Mouse (Mus musculus): ENCODE measurements around the gene Kif16b. TPM values are rescaled to one million over a fixed set of nuclear protein-coding genes. Genes with fewer than 3 reads are reported as not detected.

The Kif16b gene
- polyA plus RNA-seq, 1 experiment: 4.0 TPM

DNA sequence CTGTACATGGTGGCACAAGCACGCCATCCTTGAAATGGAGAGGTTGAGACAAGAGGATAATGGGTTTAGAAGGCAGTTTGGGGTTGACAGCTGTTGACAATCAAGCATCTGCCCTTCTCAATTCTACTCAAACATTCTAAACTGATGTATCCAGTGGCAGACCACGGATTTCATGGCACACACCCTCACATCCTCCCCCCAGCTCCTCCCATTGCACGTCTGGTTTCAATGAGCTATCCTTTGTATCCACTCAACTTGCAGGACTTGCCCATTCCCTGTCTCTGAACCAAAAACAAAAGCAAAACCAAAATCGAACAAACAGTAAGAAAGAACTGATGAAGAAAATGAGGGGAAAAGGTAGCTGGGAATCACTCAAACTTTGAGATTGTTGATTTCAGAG lies 183.7 kb downstream of the Kif16b start:
- TF ChIP-seq CTCF (IDR thresholded peaks at IDR 0.05; ENCODE audit: control insufficient read depth, insufficient read depth, low read length): no peak
- no peak for TF ChIP-seq POLR2A (IDR thresholded peaks at IDR 0.05; ENCODE audit: borderline replicate concordance, control insufficient read depth, low read depth, low read length)
- H3K4me1 ChIP-seq (ENCODE audit: control insufficient read depth, insufficient read depth, low read length): no peaks in the 10 kb centered on the region
- H3K27ac ChIP-seq (ENCODE audit: control insufficient read depth, insufficient read depth, low read depth, low read length, poor library complexity): no peak overlapping the region
- 75% methylated on average over 4 of the region's 4 CpGs for WGBS
- no peak overlapping the region for H3K4me3 ChIP-seq (replicated peaks; ENCODE audit: control insufficient read depth, low read depth, low read length)

GRCm38 (mm10) chr2:142715912-142716260 lies 185.4 kb downstream of the Kif16b start:
- Histone ChIP-seq H3K4me1 (ENCODE audit: control insufficient read depth, insufficient read depth, low read length) (no peaks in the 10 kb centered on the region), H3K4me3 (replicated peaks; ENCODE audit: control insufficient read depth, low read depth, low read length) (no peak overlapping the region), H3K27ac (ENCODE audit: control insufficient read depth, insufficient read depth, low read depth, low read length, poor library complexity) (no peak overlapping the region)
- TF ChIP-seq POLR2A (IDR thresholded peaks at IDR 0.05; ENCODE audit: borderline replicate concordance, control insufficient read depth, low read depth, low read length): no peak
- TF ChIP-seq CTCF (IDR thresholded peaks at IDR 0.05; ENCODE audit: control insufficient read depth, insufficient read depth, low read length): no peak

DNA sequence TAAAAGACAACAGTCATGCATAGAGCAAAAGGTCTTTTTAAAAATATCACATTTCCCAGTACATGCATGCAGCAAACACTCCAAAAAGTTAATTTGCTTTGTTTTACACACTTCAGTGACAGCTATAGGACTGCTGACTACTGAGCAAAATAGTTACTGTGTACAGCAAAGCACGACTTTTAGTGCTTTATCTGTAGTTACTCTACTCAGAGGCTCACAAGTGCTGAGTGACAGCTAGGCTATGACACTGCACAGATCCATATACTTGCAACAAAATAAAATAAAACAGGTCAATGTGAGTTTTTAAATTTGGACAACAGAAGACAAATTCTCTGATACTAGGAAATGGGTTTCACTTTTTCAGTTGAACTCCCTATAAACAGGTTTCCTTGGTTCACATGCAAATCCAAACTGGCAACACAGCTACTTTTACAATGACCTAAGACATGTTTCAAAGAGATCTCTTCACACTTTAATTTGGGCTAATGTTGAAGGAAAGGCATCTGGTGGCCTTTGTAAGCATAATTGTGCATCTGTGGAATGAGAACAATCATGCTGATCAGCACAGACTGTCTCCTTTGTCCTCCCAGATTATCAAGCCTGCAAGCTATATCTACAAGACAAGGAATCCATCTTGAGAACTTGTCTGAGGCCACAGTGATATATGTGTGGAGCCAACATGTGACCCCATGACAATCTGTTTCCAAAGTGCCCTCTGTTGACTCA lies 186.0 kb downstream of the Kif16b start:
- Histone ChIP-seq H3K27ac (ENCODE audit: control insufficient read depth, insufficient read depth, low read depth, low read length, poor library complexity) (no peak overlapping the region), H3K4me1 (ENCODE audit: control insufficient read depth, insufficient read depth, low read length) (no peaks in the 10 kb centered on the region), H3K4me3 (replicated peaks; ENCODE audit: control insufficient read depth, low read depth, low read length) (no peak overlapping the region)
- TF ChIP-seq POLR2A (IDR thresholded peaks at IDR 0.05; ENCODE audit: borderline replicate concordance, control insufficient read depth, low read depth, low read length) (no peak), CTCF (IDR thresholded peaks at IDR 0.05; ENCODE audit: control insufficient read depth, insufficient read depth, low read length) (no peak)
- WGBS: 67% methylated on average over 1 of the region's 1 CpGs

DNA sequence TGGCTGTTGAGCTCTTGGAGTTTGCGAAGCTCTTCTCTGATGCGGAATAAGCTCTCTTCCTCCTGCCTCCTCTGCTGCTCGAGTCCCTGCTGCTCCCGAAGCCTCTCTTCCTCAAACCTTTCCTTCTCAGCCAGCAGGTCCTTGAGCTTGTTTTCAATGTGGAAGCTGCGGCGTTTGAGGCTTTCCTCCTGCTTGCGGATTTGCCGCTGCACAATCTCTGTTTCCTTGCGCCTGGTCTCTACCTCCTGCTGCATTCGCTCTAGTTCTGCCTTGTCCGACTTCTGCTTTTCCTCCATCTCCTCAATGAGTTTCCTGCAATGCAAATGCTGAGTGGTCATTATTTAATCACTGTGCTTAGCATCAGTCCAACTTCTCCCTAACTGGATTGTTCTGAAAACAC lies 188.6 kb downstream of the Kif16b start:
- Histone ChIP-seq H3K27ac (ENCODE audit: control insufficient read depth, insufficient read depth, low read depth, low read length, poor library complexity) (no peak overlapping the region), H3K4me1 (ENCODE audit: control insufficient read depth, insufficient read depth, low read length) (no peaks in the 10 kb centered on the region), H3K4me3 (replicated peaks; ENCODE audit: control insufficient read depth, low read depth, low read length) (no peak overlapping the region)
- 39% methylated on average over 11 of the region's 11 CpGs for WGBS
- TF ChIP-seq CTCF (IDR thresholded peaks at IDR 0.05; ENCODE audit: control insufficient read depth, insufficient read depth, low read length) (no peak), POLR2A (IDR thresholded peaks at IDR 0.05; ENCODE audit: borderline replicate concordance, control insufficient read depth, low read depth, low read length) (no peak)

DNA sequence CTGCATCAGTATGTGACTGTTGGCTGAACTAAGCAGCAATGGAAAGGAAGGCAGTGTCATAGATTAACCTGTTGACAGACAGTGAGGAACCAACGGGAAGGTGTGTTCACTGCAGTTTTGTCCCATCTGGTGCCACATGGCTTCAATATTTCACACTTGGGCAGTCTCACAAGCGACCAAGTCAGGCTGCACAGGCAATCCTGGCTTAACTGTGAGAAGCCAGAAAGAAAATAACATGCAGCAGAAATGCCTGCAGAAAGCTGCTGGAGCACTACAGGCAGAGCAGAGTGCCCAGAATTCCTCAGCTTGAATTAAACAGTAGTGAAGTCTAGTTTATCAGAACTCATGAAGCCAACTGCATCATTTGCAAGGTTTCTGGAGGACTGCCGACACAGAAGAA lies 192.0 kb downstream of the Kif16b start:
- Histone ChIP-seq H3K27ac (ENCODE audit: control insufficient read depth, insufficient read depth, low read depth, low read length, poor library complexity) (no peak overlapping the region), H3K4me1 (ENCODE audit: control insufficient read depth, insufficient read depth, low read length) (no peaks in the 10 kb centered on the region), H3K4me3 (replicated peaks; ENCODE audit: control insufficient read depth, low read depth, low read length) (no peak overlapping the region)
- no peak for TF ChIP-seq CTCF (IDR thresholded peaks at IDR 0.05; ENCODE audit: control insufficient read depth, insufficient read depth, low read length)
- 78% methylated on average over 3 of the region's 3 CpGs for WGBS

DNA sequence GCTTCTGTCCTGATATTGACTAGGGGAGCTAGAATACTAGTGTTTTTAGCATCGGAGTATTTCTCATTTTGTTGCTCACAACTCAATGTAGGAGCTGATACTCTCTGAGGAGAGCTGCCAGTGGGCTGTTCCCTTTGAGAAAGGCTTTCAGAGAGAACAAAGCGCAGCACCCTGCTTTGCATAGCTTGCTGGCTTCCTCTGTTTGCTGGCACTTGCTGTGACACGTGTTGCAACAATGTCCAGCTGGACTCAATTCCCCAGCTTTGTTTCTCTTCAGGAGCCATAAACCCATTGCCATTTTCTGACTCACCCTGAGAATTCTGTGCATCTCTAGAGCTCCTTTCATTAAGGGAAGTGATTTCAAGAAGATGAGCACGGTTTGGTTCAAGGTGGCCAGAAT lies 200.6 kb downstream of the Kif16b start:
- no peak for TF ChIP-seq POLR2A (IDR thresholded peaks at IDR 0.05; ENCODE audit: borderline replicate concordance, control insufficient read depth, low read depth, low read length)
- no peak for TF ChIP-seq CTCF (IDR thresholded peaks at IDR 0.05; ENCODE audit: control insufficient read depth, insufficient read depth, low read length)
- H3K27ac ChIP-seq (ENCODE audit: control insufficient read depth, insufficient read depth, low read depth, low read length, poor library complexity): no peak overlapping the region
- H3K4me1 ChIP-seq (ENCODE audit: control insufficient read depth, insufficient read depth, low read length): no peaks in the 10 kb centered on the region
- 78% methylated on average over 4 of the region's 4 CpGs for WGBS
- H3K4me3 ChIP-seq (replicated peaks; ENCODE audit: control insufficient read depth, low read depth, low read length): no peak overlapping the region

- TF ChIP-seq CTCF (IDR thresholded peaks at IDR 0.05; ENCODE audit: control insufficient read depth, insufficient read depth, low read length) (no peak), POLR2A (IDR thresholded peaks at IDR 0.05; ENCODE audit: borderline replicate concordance, control insufficient read depth, low read depth, low read length) (no peak)
- 63% methylated on average over 3 of the region's 3 CpGs for WGBS
- no peak overlapping the region for H3K27ac ChIP-seq (ENCODE audit: control insufficient read depth, insufficient read depth, low read depth, low read length, poor library complexity)
- no peaks in the 10 kb centered on the region for H3K4me1 ChIP-seq (ENCODE audit: control insufficient read depth, insufficient read depth, low read length)
- H3K4me3 ChIP-seq (replicated peaks; ENCODE audit: control insufficient read depth, low read depth, low read length): no peak overlapping the region
Measured at GRCm38 (mm10) chr2:142698650-142699049, 202.7 kb downstream of the Kif16b start.

GRCm38 (mm10) chr2:142694936-142695331 lies 206.4 kb downstream of the Kif16b start:
- no peaks in the 10 kb centered on the region for H3K4me1 ChIP-seq (ENCODE audit: control insufficient read depth, insufficient read depth, low read length)
- no peak overlapping the region for H3K27ac ChIP-seq (ENCODE audit: control insufficient read depth, insufficient read depth, low read depth, low read length, poor library complexity)
- TF ChIP-seq POLR2A (IDR thresholded peaks at IDR 0.05; ENCODE audit: borderline replicate concordance, control insufficient read depth, low read depth, low read length) (no peak), CTCF (IDR thresholded peaks at IDR 0.05; ENCODE audit: control insufficient read depth, insufficient read depth, low read length) (no peak)
- no peak overlapping the region for H3K4me3 ChIP-seq (replicated peaks; ENCODE audit: control insufficient read depth, low read depth, low read length)
- 76% methylated on average over 1 of the region's 1 CpGs for WGBS

Measured in bone marrow, adult 2 months (tissue).